Mouse (Mus musculus) CH12F3 (cell line): Measurements from ENCODE around the gene 5830473C10Rik.

Experiments used
- in situ Hi-C: fragments of 300-500 bp; cut with MboI; formaldehyde crosslinking; loops from 2 replicates; pipeline ENCODE4 v1.14.3; 2020; ENCODE audit warnings: low sequenced_read_pairs

The 5830473C10Rik gene

GRCm38 (mm10) chr5:90560743-90561142, at the start of gene 5830473C10Rik:
TSS of gene 5830473C10Rik (plus strand) at chr5:90561107.
- in situ Hi-C loops: no loop called here

- in situ Hi-C loops: no loop called here
Measured at GRCm38 (mm10) chr5:90512288-90512955, 48.5 kb upstream of the 5830473C10Rik start.

GRCm38 (mm10) chr5:90515561-90515960, 45.3 kb upstream of the 5830473C10Rik start:
- in situ Hi-C loops: no loop called here

GRCm38 (mm10) chr5:90518356-90519100, 42.4 kb upstream of the 5830473C10Rik start, which contains the start of gene Afm:
TSS of gene Afm (plus strand) at chr5:90518932.
- in situ Hi-C loops: no loop called here

- in situ Hi-C loops: no loop called here
Measured at GRCm38 (mm10) chr5:90551191-90551590, 9.7 kb upstream of the 5830473C10Rik start.

GRCm38 (mm10) chr5:90556052-90556451, 4.9 kb upstream of the 5830473C10Rik start:
- in situ Hi-C loops: no loop called here

- in situ Hi-C loops: no loop called here
Measured at GRCm38 (mm10) chr5:90561721-90562275, 891 bp downstream of the 5830473C10Rik start.

GRCm38 (mm10) chr5:90562880-90563279, 2.0 kb downstream of the 5830473C10Rik start:
- in situ Hi-C loops: no loop called here

GRCm38 (mm10) chr5:90564161-90564560, 3.3 kb downstream of the 5830473C10Rik start:
- in situ Hi-C loops: no loop called here

GRCm38 (mm10) chr5:90565205-90565604, 4.3 kb downstream of the 5830473C10Rik start:
- in situ Hi-C loops: no loop called here

- in situ Hi-C loops: no loop called here
Measured at GRCm38 (mm10) chr5:90567788-90568187, 6.9 kb downstream of the 5830473C10Rik start.

- in situ Hi-C loops: no loop called here
Measured at GRCm38 (mm10) chr5:90568338-90568737, 7.4 kb downstream of the 5830473C10Rik start.

- in situ Hi-C loops: no loop called here
Measured at GRCm38 (mm10) chr5:90571216-90571615, 10.3 kb downstream of the 5830473C10Rik start.

- in situ Hi-C loops: no loop called here
Measured at GRCm38 (mm10) chr5:90577751-90578150, 16.8 kb downstream of the 5830473C10Rik start.

- in situ Hi-C loops: no loop called here
Measured at GRCm38 (mm10) chr5:90579556-90579955, 18.6 kb downstream of the 5830473C10Rik start.

GRCm38 (mm10) chr5:90582179-90582578, 21.3 kb downstream of the 5830473C10Rik start:
- in situ Hi-C loops: no loop called here

GRCm38 (mm10) chr5:90584799-90585198, 23.9 kb downstream of the 5830473C10Rik start:
- in situ Hi-C loops: no loop called here

- in situ Hi-C loops: no loop called here
Measured at GRCm38 (mm10) chr5:90586511-90586910, 25.6 kb downstream of the 5830473C10Rik start.

GRCm38 (mm10) chr5:90588104-90588503, 27.2 kb downstream of the 5830473C10Rik start:
- in situ Hi-C loops: no loop called here

GRCm38 (mm10) chr5:90588708-90589595, 28.0 kb downstream of the 5830473C10Rik start:
- in situ Hi-C loops: no loop called here

GRCm38 (mm10) chr5:90590676-90591075, 29.8 kb downstream of the 5830473C10Rik start:
- in situ Hi-C loops: no loop called here
